Mouse (Mus musculus) liver, embryonic 12.5 days (tissue): ENCODE results near the gene Plpp4. TPM values are rescaled to one million over a fixed set of nuclear protein-coding genes. Genes with fewer than 3 reads are reported as not detected.

Experiments
- ATAC-seq: fragments of 200-750 bp; cut with Nextera tagmentation; 2 replicates; pipeline ENCODE4 v1.8.0; 2017; ENCODE audit warnings: moderate number of reproducible peaks, mild to moderate bottlenecking, moderate library complexity
- H3K27ac ChIP-seq: fragments of 300-500 bp; sonication (generic); 2 replicates; pipeline ENCODE4 v1.5.1; 2016; ENCODE audit warnings: mild to moderate bottlenecking
- H3K27me3 ChIP-seq: fragments of 300-500 bp; sonication (generic); replicated peaks from 2 replicates; pipeline ENCODE4 v1.6.1; 2016; ENCODE audit warnings: mild to moderate bottlenecking, moderate library complexity
- H3K36me3 ChIP-seq: fragments of 300-500 bp; sonication (generic); 2 replicates; pipeline ENCODE4 v1.6.1; 2016; ENCODE audit warnings: mild to moderate bottlenecking, moderate library complexity
- H3K4me1 ChIP-seq: fragments of 300-500 bp; sonication (generic); 2 replicates; pipeline ENCODE4 v1.6.1; 2016
- H3K4me2 ChIP-seq: fragments of 300-500 bp; sonication (generic); 2 replicates; pipeline ENCODE4 v1.6.1; 2016; ENCODE audit warnings: mild to moderate bottlenecking, moderate library complexity
- H3K4me3 ChIP-seq: fragments of 300-500 bp; sonication (generic); 2 replicates; pipeline ENCODE4 v1.5.1; 2016; ENCODE audit warnings: mild to moderate bottlenecking, moderate library complexity
- H3K9ac ChIP-seq: fragments of 300-500 bp; sonication (generic); 2 replicates; pipeline ENCODE4 v1.6.1; 2016; ENCODE audit warnings: mild to moderate bottlenecking, moderate library complexity
- H3K9me3 ChIP-seq: fragments of 300-500 bp; sonication (generic); replicated peaks from 2 replicates; pipeline ENCODE4 v1.6.1; 2016; ENCODE audit warnings: mild to moderate bottlenecking, moderate library complexity
- WGBS: fragments of 180-500 bp; shearing (Covaris S2); methylation state at CpG from one replicate; pipeline ENCODE4 v1.1.7; 2016; ENCODE audit not compliant: insufficient replicate concordance; 5-methylcytosine and 5-hydroxymethylcytosine counted together
- polyA plus RNA-seq: library from polyadenylated mRNA; unstranded; fragments of >200 nt; fragmentation: Nextera tagmentation; extraction: Ambion mirVana; gene quantifications from 2 replicates; pipeline ENCODE4 v1.2.1, GENCODE M21; 2016

Gene Plpp4
- polyA plus RNA-seq, 1 experiment from 2014 or later = not detected

DNA sequence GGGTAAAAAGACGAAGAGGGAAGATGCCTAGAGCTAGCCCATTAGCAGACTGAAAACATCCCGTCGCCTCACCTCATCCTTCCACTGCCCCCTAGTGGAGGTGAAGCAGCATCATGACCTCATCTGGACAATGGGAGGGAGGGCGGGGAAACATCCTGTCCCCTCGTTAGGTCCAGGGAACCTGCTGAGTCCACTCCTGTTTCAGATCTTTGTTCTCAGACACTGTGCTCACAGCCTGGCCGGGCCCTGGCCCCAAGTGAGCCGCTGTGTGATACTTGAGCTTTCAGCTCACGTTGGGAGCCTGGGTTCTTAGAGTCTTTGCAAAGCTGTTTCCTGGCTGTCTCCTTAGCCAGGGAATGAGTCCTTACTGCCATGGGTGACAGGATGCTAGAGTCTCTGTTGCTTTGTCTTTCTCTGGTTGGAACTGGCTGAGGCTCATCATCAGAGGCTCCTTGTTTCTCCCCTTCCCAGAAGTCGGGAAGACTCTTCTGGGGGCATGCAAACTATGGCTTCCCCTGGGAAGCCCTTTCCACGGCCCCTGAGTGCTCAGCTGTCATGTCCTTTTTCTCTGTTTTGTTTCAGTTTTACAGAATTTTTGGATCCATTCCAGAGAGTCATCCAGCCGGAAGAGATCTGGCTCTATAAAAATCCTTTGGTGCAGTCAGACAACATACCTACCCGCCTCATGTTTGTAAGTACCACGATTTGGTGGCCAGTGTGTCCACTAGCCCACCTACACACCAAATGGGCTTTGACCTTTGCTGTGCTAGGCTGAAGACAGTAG, 50.4 kb downstream of the Plpp4 start:
- Histone ChIP-seq H3K4me3 (no peak overlapping the region), H3K4me2 (no peak overlapping the region), H3K27ac (no peak overlapping the region), H3K36me3 (no peaks in the 10 kb centered on the region), H3K9ac (no peak overlapping the region), H3K27me3 (no peaks in the 10 kb centered on the region), H3K9me3 (no peaks in the 10 kb centered on the region), H3K4me1 (no peaks in the 10 kb centered on the region)
- 25% methylated on average over 13 of the region's 13 CpGs for WGBS
- ATAC-seq = no peak

- Histone ChIP-seq H3K36me3 (no peaks in the 10 kb centered on the region), H3K27ac (no peak overlapping the region), H3K9me3 (no peaks in the 10 kb centered on the region), H3K4me1 (no peaks in the 10 kb centered on the region), H3K4me3 (no peak overlapping the region), H3K9ac (no peak overlapping the region), H3K4me2 (no peak overlapping the region), H3K27me3 (no peaks in the 10 kb centered on the region)
- 61% methylated on average over 6 of the region's 6 CpGs for WGBS
- ATAC-seq = no peak
These were observed 51.8 kb downstream of the Plpp4 start for GRCm38 (mm10) chr7:129308661-129309060.

DNA sequence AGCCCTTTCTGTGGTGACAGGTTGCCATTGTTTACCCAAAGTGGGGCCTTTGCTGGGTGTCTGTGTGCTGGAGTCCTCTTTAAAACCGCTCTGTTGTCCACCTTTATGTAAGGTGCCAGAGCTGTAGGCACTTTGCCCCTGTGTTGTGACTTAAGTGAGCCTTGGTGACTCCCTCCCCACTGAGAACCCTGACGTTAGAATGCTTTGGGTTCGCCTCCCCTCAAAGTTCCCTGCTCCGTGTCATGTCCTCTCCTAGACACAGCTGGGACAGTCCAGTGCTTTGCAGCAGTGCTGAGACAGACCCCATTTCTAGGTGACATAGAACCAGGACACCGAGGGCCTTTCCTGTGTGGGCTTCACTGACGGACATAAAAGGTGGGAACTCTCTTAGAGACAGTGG, 55.7 kb downstream of the Plpp4 start:
- Histone ChIP-seq H3K36me3 (no peaks in the 10 kb centered on the region), H3K9me3 (no peaks in the 10 kb centered on the region), H3K4me2 (no peak overlapping the region), H3K4me1 (no peaks in the 10 kb centered on the region), H3K9ac (no peak overlapping the region), H3K27ac (no peak overlapping the region), H3K4me3 (no peak overlapping the region), H3K27me3 (no peaks in the 10 kb centered on the region)
- WGBS = 42% methylated on average over 6 of the region's 6 CpGs
- no peak for ATAC-seq

GRCm38 (mm10) chr7:129313969-129314368, 57.1 kb downstream of the Plpp4 start:
- no peak overlapping the region for H3K4me2 ChIP-seq
- H3K9ac ChIP-seq = no peak overlapping the region
- no peaks in the 10 kb centered on the region for H3K9me3 ChIP-seq
- no peak for ATAC-seq
- H3K27me3 ChIP-seq = no peaks in the 10 kb centered on the region
- no peaks in the 10 kb centered on the region for H3K36me3 ChIP-seq
- 59% methylated on average over 2 of the region's 2 CpGs for WGBS
- H3K4me1 ChIP-seq = no peaks in the 10 kb centered on the region
- no peak overlapping the region for H3K27ac ChIP-seq
- H3K4me3 ChIP-seq = no peak overlapping the region

DNA sequence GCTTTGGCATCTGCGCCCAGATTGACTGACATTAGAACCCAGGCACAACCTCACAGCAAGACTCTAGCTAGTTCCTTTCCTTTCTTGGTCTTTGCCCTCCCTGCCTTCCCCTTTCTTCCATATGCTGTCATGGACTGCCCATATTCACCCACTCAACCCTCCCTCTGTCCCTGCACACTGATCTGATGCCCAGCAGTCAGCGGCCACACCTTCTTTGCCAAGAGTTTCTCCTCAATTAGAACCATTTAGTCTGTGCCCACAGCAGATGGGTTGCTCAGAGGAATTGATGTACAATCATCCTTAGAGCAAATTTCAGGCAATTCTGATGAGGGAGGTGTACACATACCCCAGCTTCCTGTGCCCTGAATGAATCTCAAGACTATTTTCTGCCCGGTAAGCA, 83.3 kb downstream of the Plpp4 start:
- no peak overlapping the region for H3K27ac ChIP-seq
- no peaks in the 10 kb centered on the region for H3K4me1 ChIP-seq
- 63% methylated on average over 3 of the region's 3 CpGs for WGBS
- H3K4me3 ChIP-seq = no peak overlapping the region
- no peaks in the 10 kb centered on the region for H3K9me3 ChIP-seq
- no peak overlapping the region for H3K4me2 ChIP-seq
- H3K36me3 ChIP-seq = no peaks in the 10 kb centered on the region
- ATAC-seq = no peak
- no peak overlapping the region for H3K9ac ChIP-seq
- no peaks in the 10 kb centered on the region for H3K27me3 ChIP-seq

DNA sequence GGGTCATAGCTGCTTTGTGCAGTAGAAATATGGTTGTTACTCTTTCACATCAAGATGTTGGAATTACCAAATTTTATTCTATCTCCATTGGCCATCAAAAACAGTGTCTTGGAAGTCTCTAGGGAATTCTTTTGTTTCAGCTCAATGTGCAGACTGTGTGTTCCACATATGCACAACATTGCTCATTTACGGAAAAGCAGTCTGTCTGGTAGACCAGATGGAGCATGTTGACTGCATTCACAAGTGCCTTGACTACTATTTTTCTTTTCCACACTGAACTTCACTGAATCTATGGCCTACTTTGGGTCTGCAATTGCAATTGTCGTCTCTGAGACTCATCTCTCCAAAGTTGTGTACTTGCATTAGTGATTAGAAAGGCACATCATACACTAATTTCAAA, 98.7 kb downstream of the Plpp4 start:
- Histone ChIP-seq H3K9me3 (no peaks in the 10 kb centered on the region), H3K4me1 (no peaks in the 10 kb centered on the region), H3K36me3 (no peaks in the 10 kb centered on the region), H3K9ac (no peak overlapping the region), H3K27me3 (no peaks in the 10 kb centered on the region), H3K27ac (no peak overlapping the region), H3K4me3 (no peak overlapping the region), H3K4me2 (no peak overlapping the region)
- WGBS = 62% methylated on average over 2 of the region's 2 CpGs
- no peak for ATAC-seq

DNA sequence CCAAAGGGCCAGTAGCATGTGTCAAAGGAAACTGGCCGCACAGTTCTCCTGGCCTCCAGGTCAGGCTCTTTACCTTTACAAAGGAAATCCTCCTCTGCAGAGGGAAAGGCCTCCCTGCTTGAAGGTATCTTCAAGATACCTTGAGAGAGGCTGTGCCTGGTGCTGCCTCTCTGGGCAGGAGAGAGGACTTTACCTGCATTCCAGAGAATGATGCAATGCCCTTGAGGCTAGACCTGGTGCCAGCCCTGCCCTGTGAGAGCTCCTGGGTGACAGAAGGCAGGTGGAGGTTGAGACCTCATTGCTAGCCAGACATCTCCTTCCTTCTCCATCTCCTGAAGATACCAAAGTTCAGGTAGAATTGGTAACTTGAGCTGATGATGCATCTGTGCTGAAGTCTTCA, 118.5 kb downstream of the Plpp4 start:
- Histone ChIP-seq H3K27ac (no peak overlapping the region), H3K4me3 (no peak overlapping the region), H3K36me3 (no peaks in the 10 kb centered on the region), H3K27me3 (no peaks in the 10 kb centered on the region), H3K9me3 (no peaks in the 10 kb centered on the region), H3K4me1 (no peaks in the 10 kb centered on the region), H3K4me2 (no peak overlapping the region), H3K9ac (no peak overlapping the region)
- ATAC-seq = no peak
- 67% methylated on average over 1 of the region's 1 CpGs for WGBS

GRCm38 (mm10) chr7:129385149-129385548, 128.3 kb downstream of the Plpp4 start:
- H3K27ac ChIP-seq = no peak overlapping the region
- no peak for ATAC-seq
- no peak overlapping the region for H3K4me2 ChIP-seq
- H3K36me3 ChIP-seq = no peaks in the 10 kb centered on the region
- no peaks in the 10 kb centered on the region for H3K27me3 ChIP-seq
- 46% methylated on average over 3 of the region's 3 CpGs for WGBS
- no peaks in the 10 kb centered on the region for H3K9me3 ChIP-seq
- no peak overlapping the region for H3K9ac ChIP-seq
- H3K4me1 ChIP-seq = no peaks in the 10 kb centered on the region
- H3K4me3 ChIP-seq = no peak overlapping the region

- Histone ChIP-seq H3K4me2 (no peak overlapping the region), H3K36me3 (no peaks in the 10 kb centered on the region), H3K27me3 (no peaks in the 10 kb centered on the region), H3K9me3 (peaks cover 5% of the 10 kb centered on the region; the same call in 1 of the 2 replicates), H3K27ac (no peak overlapping the region), H3K9ac (no peak overlapping the region), H3K4me1 (no peaks in the 10 kb centered on the region), H3K4me3 (no peak overlapping the region)
- ATAC-seq = no peak
- WGBS = 63% methylated on average over 11 of the region's 11 CpGs
These were observed 136.1 kb downstream of the Plpp4 start for GRCm38 (mm10) chr7:129392835-129393489.

DNA sequence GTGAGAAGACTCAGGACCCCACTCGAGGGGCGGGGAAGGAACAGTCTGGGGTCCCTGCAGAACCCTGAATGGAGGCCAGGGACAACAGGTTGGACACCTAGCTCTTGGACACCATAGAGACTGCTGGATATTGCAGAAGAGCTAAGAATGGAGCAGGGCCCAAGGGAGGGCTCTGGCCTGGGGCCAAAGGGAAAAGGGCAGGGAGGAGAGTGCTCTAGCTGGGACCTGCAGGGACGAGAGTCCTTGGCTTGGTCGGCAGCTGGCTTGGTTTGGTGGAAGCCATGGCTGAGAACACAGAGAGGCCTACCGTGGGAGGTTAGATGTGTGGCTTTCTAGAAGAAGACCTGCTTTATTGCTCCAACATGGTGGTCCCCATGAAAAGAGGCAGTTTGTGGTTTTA, 139.7 kb downstream of the Plpp4 start:
- H3K27me3 ChIP-seq = no peaks in the 10 kb centered on the region
- H3K36me3 ChIP-seq = no peaks in the 10 kb centered on the region
- H3K4me3 ChIP-seq = no peak overlapping the region
- H3K9me3 ChIP-seq = peaks cover 5% of the 10 kb centered on the region; the same call in 1 of the 2 replicates
- 63% methylated on average over 5 of the region's 5 CpGs for WGBS
- H3K9ac ChIP-seq = no peak overlapping the region
- no peak overlapping the region for H3K27ac ChIP-seq
- no peaks in the 10 kb centered on the region for H3K4me1 ChIP-seq
- ATAC-seq = no peak
- H3K4me2 ChIP-seq = no peak overlapping the region

GRCm38 (mm10) chr7:129399071-129399470, 142.2 kb downstream of the Plpp4 start:
- WGBS = 78% methylated on average over 7 of the region's 7 CpGs
- Histone ChIP-seq H3K27ac (no peak overlapping the region), H3K4me3 (no peak overlapping the region), H3K27me3 (no peaks in the 10 kb centered on the region), H3K36me3 (no peaks in the 10 kb centered on the region), H3K4me2 (no peak overlapping the region), H3K9ac (no peak overlapping the region), H3K9me3 (peaks cover 5% of the 10 kb centered on the region; the same call in 1 of the 2 replicates), H3K4me1 (no peaks in the 10 kb centered on the region)
- no peak for ATAC-seq

GRCm38 (mm10) chr7:129402695-129403364, 146.0 kb downstream of the Plpp4 start:
- Histone ChIP-seq H3K4me3 (no peak overlapping the region), H3K9ac (no peak overlapping the region), H3K4me2 (no peak overlapping the region), H3K4me1 (no peaks in the 10 kb centered on the region), H3K27ac (no peak overlapping the region), H3K9me3 (no peaks in the 10 kb centered on the region), H3K27me3 (no peaks in the 10 kb centered on the region), H3K36me3 (no peaks in the 10 kb centered on the region)
- no peak for ATAC-seq
- WGBS = 69% methylated on average over 13 of the region's 13 CpGs
